Mouse (Mus musculus) hindbrain, embryonic 11.5 days (tissue): Measurements from ENCODE around the gene Abhd12b. TPM values are rescaled to one million over a fixed set of nuclear protein-coding genes. Genes with fewer than 3 reads are reported as not detected.

Experiments
- ATAC-seq: fragments of 200-750 bp; cut with Nextera tagmentation; 2 replicates; pipeline ENCODE4 v1.8.0; 2017; ENCODE audit warnings: mild to moderate bottlenecking, moderate TSS enrichment, moderate library complexity; ENCODE audit not compliant: low FRiP score
- DNase-seq: peaks from one replicate; pipeline ENCODE4 v3.0.0-alpha.2; 2015; ENCODE audit warnings: low spot score
- H3K27ac ChIP-seq: fragments of 300-500 bp; sonication (generic); 2 replicates; pipeline ENCODE4 v1.5.1; 2014; ENCODE audit warnings: mild to moderate bottlenecking, low read depth, low read length
- H3K27me3 ChIP-seq: fragments of 300-500 bp; sonication (generic); 2 replicates; pipeline ENCODE4 v1.6.1; 2014; ENCODE audit warnings: mild to moderate bottlenecking, low read length, moderate library complexity, mixed read lengths; ENCODE audit not compliant: control insufficient read depth, insufficient read depth
- H3K36me3 ChIP-seq: fragments of 300-500 bp; sonication (generic); 2 replicates; pipeline ENCODE4 v1.6.1; 2014; ENCODE audit warnings: mild to moderate bottlenecking, low read length, moderate library complexity, mixed read lengths; ENCODE audit not compliant: control insufficient read depth, insufficient read depth
- H3K4me1 ChIP-seq: fragments of 300-500 bp; sonication (generic); replicated peaks from 2 replicates; pipeline ENCODE4 v1.6.1; 2014; ENCODE audit warnings: low read length, mixed read lengths; ENCODE audit not compliant: control insufficient read depth, insufficient read depth
- H3K4me2 ChIP-seq: fragments of 300-500 bp; sonication (generic); replicated peaks from 2 replicates; pipeline ENCODE4 v1.6.1; 2014; ENCODE audit warnings: mild to moderate bottlenecking, low read depth, low read length
- H3K4me3 ChIP-seq: fragments of 300-500 bp; sonication (generic); 2 replicates; pipeline ENCODE4 v1.5.1; 2014; ENCODE audit warnings: low read depth, low read length
- H3K9ac ChIP-seq: fragments of 300-500 bp; sonication (generic); 2 replicates; pipeline ENCODE4 v1.6.1; 2014; ENCODE audit warnings: low read depth, low read length
- H3K9me3 ChIP-seq: fragments of 300-500 bp; sonication (generic); 2 replicates; pipeline ENCODE4 v1.6.1; 2016; ENCODE audit warnings: low read length; ENCODE audit not compliant: control insufficient read depth
- WGBS: fragments of 180-500 bp; shearing (Covaris S2); extraction: QIAGEN DNeasy Blood & Tissue Kit; methylation state at CpG from one replicate; pipeline ENCODE4 v1.1.7; 2014; 5-methylcytosine and 5-hydroxymethylcytosine counted together
- polyA plus RNA-seq: library from polyadenylated mRNA; unstranded; fragments of >200 nt; fragmentation: Nextera tagmentation; extraction: Ambion mirVana; gene quantifications from 2 replicates; pipeline ENCODE4 v1.2.1, GENCODE M21; 2014

Abhd12b gene
- polyA plus RNA-seq: not detected in 2 replicates

- H3K27ac ChIP-seq: no peak within 1 kb of the TSS
- H3K9me3 ChIP-seq: no peaks in the 10 kb centered on the region
- no peak within 1 kb of the TSS for H3K4me3 ChIP-seq
- DNase-seq: no peak
- no peaks in the 10 kb centered on the region; the same call in 1 of the 2 replicates for H3K4me1 ChIP-seq
- no peak within 1 kb of the TSS for H3K4me2 ChIP-seq
- H3K9ac ChIP-seq: no peak within 1 kb of the TSS
- H3K36me3 ChIP-seq: no peaks in the 10 kb centered on the region
- WGBS: 47% methylated on average over 3 of the region's 3 CpGs
- no peak for ATAC-seq
- H3K27me3 ChIP-seq: no peaks in the 10 kb centered on the region
Observed at GRCm38 (mm10) chr12:70153842-70154241, at the start of gene Abhd12b. Gene Abhd12b (plus strand): TSS chr12:70154142.

- 0 out of 2 replicates have a peak overlapping the region, but pooled peaks have one; percentile 20 for H3K27ac ChIP-seq
- H3K9ac ChIP-seq: no peak overlapping the region
- no peaks in the 10 kb centered on the region for H3K9me3 ChIP-seq
- WGBS: 54% methylated on average over 4 of the region's 4 CpGs
- H3K4me1 ChIP-seq: no peaks in the 10 kb centered on the region; the same call in 1 of the 2 replicates
- DNase-seq: no peak
- no peaks in the 10 kb centered on the region for H3K27me3 ChIP-seq
- H3K4me3 ChIP-seq: no peak overlapping the region
- no peaks in the 10 kb centered on the region for H3K36me3 ChIP-seq
- H3K4me2 ChIP-seq: no peak overlapping the region
- no peak for ATAC-seq
Observed at GRCm38 (mm10) chr12:70104199-70104598, 49.7 kb upstream of the Abhd12b start.

- 20% methylated on average over 5 of the region's 5 CpGs for WGBS
- H3K27me3 ChIP-seq: no peaks in the 10 kb centered on the region
- H3K9me3 ChIP-seq: no peaks in the 10 kb centered on the region
- no peak overlapping the region for H3K9ac ChIP-seq
- ATAC-seq (no peak), DNase-seq (no peak)
- H3K36me3 ChIP-seq: no peaks in the 10 kb centered on the region
- no peak overlapping the region for H3K4me3 ChIP-seq
- H3K4me2 ChIP-seq: no peak overlapping the region
- no peaks in the 10 kb centered on the region; the same call in 1 of the 2 replicates for H3K4me1 ChIP-seq
- H3K27ac ChIP-seq: no peak overlapping the region
Observed at GRCm38 (mm10) chr12:70104776-70105420, 49.0 kb upstream of the Abhd12b start.

GRCm38 (mm10) chr12:70105885-70106284 lies 48.1 kb upstream of the Abhd12b start:
- Histone ChIP-seq H3K9me3 (no peaks in the 10 kb centered on the region), H3K4me2 (no peak overlapping the region), H3K27me3 (no peaks in the 10 kb centered on the region), H3K36me3 (no peaks in the 10 kb centered on the region), H3K9ac (no peak overlapping the region), H3K4me3 (no peak overlapping the region), H3K4me1 (no peaks in the 10 kb centered on the region; the same call in 1 of the 2 replicates), H3K27ac (no peak overlapping the region)
- no peak for DNase-seq
- no peak for ATAC-seq
- WGBS: 78% methylated on average over 6 of the region's 6 CpGs

- DNase-seq (no peak), ATAC-seq (no peak)
- Histone ChIP-seq H3K9me3 (no peaks in the 10 kb centered on the region), H3K4me1 (no peaks in the 10 kb centered on the region; the same call in 1 of the 2 replicates), H3K36me3 (no peaks in the 10 kb centered on the region), H3K4me2 (no peak overlapping the region), H3K4me3 (no peak overlapping the region), H3K27ac (no peak overlapping the region), H3K27me3 (no peaks in the 10 kb centered on the region), H3K9ac (no peak overlapping the region)
- 59% methylated on average over 9 of the region's 9 CpGs for WGBS
Observed at GRCm38 (mm10) chr12:70106508-70106907, 47.4 kb upstream of the Abhd12b start.

- Histone ChIP-seq H3K27ac (peak overlapping the region; percentile 53), H3K9me3 (no peaks in the 10 kb centered on the region), H3K4me1 (no peaks in the 10 kb centered on the region; the same call in 1 of the 2 replicates), H3K27me3 (no peaks in the 10 kb centered on the region), H3K9ac (no peak overlapping the region), H3K4me2 (no peak overlapping the region), H3K36me3 (no peaks in the 10 kb centered on the region), H3K4me3 (no peak overlapping the region)
- 19% methylated on average over 2 of the region's 2 CpGs for WGBS
- DNase-seq (peak; percentile 49), ATAC-seq (peak; percentile 62)
Observed at GRCm38 (mm10) chr12:70108104-70108503, 45.8 kb upstream of the Abhd12b start.

GRCm38 (mm10) chr12:70109921-70110320 lies 44.0 kb upstream of the Abhd12b start:
- WGBS: 73% methylated on average over 6 of the region's 6 CpGs
- Histone ChIP-seq H3K27ac (no peak overlapping the region), H3K36me3 (no peaks in the 10 kb centered on the region), H3K9ac (no peak overlapping the region), H3K4me1 (no peaks in the 10 kb centered on the region; the same call in 1 of the 2 replicates), H3K4me2 (peak overlapping the region; percentile 82), H3K27me3 (no peaks in the 10 kb centered on the region), H3K4me3 (peak overlapping the region; percentile 76), H3K9me3 (no peaks in the 10 kb centered on the region)
- DNase-seq (no peak), ATAC-seq (no peak)

- no peaks in the 10 kb centered on the region; the same call in 1 of the 2 replicates for H3K4me1 ChIP-seq
- ATAC-seq: no peak
- no peaks in the 10 kb centered on the region for H3K9me3 ChIP-seq
- peak overlapping the region; percentile 82 for H3K4me2 ChIP-seq
- H3K27ac ChIP-seq: no peak overlapping the region; the same call in 1 of the 2 replicates
- no peaks in the 10 kb centered on the region for H3K36me3 ChIP-seq
- H3K27me3 ChIP-seq: no peaks in the 10 kb centered on the region
- H3K4me3 ChIP-seq: peak overlapping the region; percentile 76
- no peak for DNase-seq
- WGBS: 14% methylated on average over 23 of the region's 23 CpGs
- H3K9ac ChIP-seq: peak overlapping the region; percentile 87
Observed at GRCm38 (mm10) chr12:70110375-70111116, 43.4 kb upstream of the Abhd12b start.
